ENCODE assay signal across 17 mouse cellular contexts in genomic region chr12:12030039-12030550, GRCm38 (mm10).
DNase-seq lines count a peak whose midpoint lies in the region; ATAC-seq and TF ChIP-seq lines count a peak whose summit lies in the region.
"Had no signal": no experiment of that assay in that cellular context is flagged by ENCODE, and none has a peak within 500 bp of the region (broad histone marks: within the 10 kb centered on the region; RNA-seq: fewer than 3 reads in every experiment).

No protein-coding gene starts in this region.

- no peaks in the 10 kb centered on the region for H3K36me3 ChIP-seq in lung, postnatal 0 days (ENCODE audit: insufficient read depth, low read length)
- H3K36me3 ChIP-seq: embryonic facial prominence, embryonic 12.5 days; forebrain, embryonic 15.5 days; heart, embryonic 12.5 days; hindbrain, embryonic 15.5 days had no signal

- no peak overlapping the region for H3K27ac ChIP-seq in lung, postnatal 0 days (ENCODE audit: low read length)
- H3K27ac ChIP-seq: embryonic facial prominence, embryonic 12.5 days; forebrain, embryonic 15.5 days; heart, adult 2 months; hindbrain, embryonic 15.5 days had no signal

- H3K4me1 ChIP-seq in lung, postnatal 0 days (ENCODE audit: insufficient read depth, low read depth, low read length), result no peaks in the 10 kb centered on the region
- H3K4me1 ChIP-seq: embryonic facial prominence, embryonic 12.5 days; forebrain, embryonic 15.5 days; hindbrain, embryonic 15.5 days had no signal

- no peak overlapping the region for H3K9ac ChIP-seq in lung, postnatal 0 days (replicated peaks; ENCODE audit: low read depth)
- H3K9ac ChIP-seq: embryonic facial prominence, embryonic 12.5 days; forebrain, embryonic 15.5 days; heart, embryonic 12.5 days; hindbrain, embryonic 15.5 days had no signal

- DNase-seq in adrenal gland, postnatal 14 days, result peak; percentile 6
- DNase-seq in adrenal gland, postnatal 36 days, result no peak
- DNase-seq in lung, postnatal 0 days (ENCODE audit: low spot score), result peak; percentile 26
- DNase-seq in lung, postnatal 36 days, result peak; percentile 51
- no peak for DNase-seq in kidney, postnatal 14 days
- DNase-seq in layer of hippocampus, adult 9-11 months, result no peak
- DNase-seq in kidney, postnatal 36 days, result no peak
- DNase-seq: cerebellum, adult 11 months; cerebellum, adult 8-10 months; cerebellum, postnatal 14 days; gastrocnemius, postnatal 10 days; heart, adult 2 months; heart, postnatal 36 days had no signal

- TF ChIP-seq CTCF in lung, postnatal 0 days (IDR thresholded peaks at IDR 0.05), result no peak

- no peak overlapping the region for H3K4me3 ChIP-seq in lung, postnatal 0 days (ENCODE audit: low read depth, low read length)
- H3K4me3 ChIP-seq: embryonic facial prominence, embryonic 12.5 days; forebrain, embryonic 15.5 days; heart, adult 2 months; heart, embryonic 12.5 days; hindbrain, embryonic 15.5 days had no signal

- no peak overlapping the region for H3K4me2 ChIP-seq in lung, postnatal 0 days (replicated peaks; ENCODE audit: low read depth, low read length)
- H3K4me2 ChIP-seq: embryonic facial prominence, embryonic 12.5 days; forebrain, embryonic 15.5 days; heart, embryonic 12.5 days; hindbrain, embryonic 15.5 days had no signal

- TF ChIP-seq EP300 in lung, postnatal 0 days (IDR thresholded peaks at IDR 0.05), result no peak

- peak; percentile 32; the same call in 1 of the 2 replicates for ATAC-seq in lung, postnatal 0 days
- ATAC-seq: forebrain, embryonic 15.5 days had no signal

- H3K27me3 ChIP-seq in lung, postnatal 0 days (replicated peaks; ENCODE audit: insufficient read depth, low read length), result no peaks in the 10 kb centered on the region
- H3K27me3 ChIP-seq: embryonic facial prominence, embryonic 12.5 days; forebrain, embryonic 15.5 days; heart, embryonic 12.5 days; hindbrain, embryonic 15.5 days had no signal

- H3K9me3 ChIP-seq in lung, postnatal 0 days (ENCODE audit: low read length), result no peaks in the 10 kb centered on the region
- H3K9me3 ChIP-seq: embryonic facial prominence, embryonic 12.5 days; forebrain, embryonic 15.5 days; heart, embryonic 12.5 days; hindbrain, embryonic 15.5 days had no signal

- WGBS in lung, postnatal 0 days, result 74% methylated on average over 2 of the region's 2 CpGs

Comparison
In these comparisons a context has a peak if more than half of its experiments do, and no peak if none do; other contexts are left out.
1. DNase-seq: peak in adrenal gland, postnatal 14 days (single experiment), lung, postnatal 0 days (single experiment) and lung, postnatal 36 days (single experiment); none in adrenal gland, postnatal 36 days (0 of 2), kidney, postnatal 14 days (single experiment), layer of hippocampus, adult 9-11 months (single experiment) and kidney, postnatal 36 days (0 of 2).